Mouse (Mus musculus) neural tube, embryonic 15.5 days (tissue): Measurements from ENCODE around the gene Klb. TPM values are rescaled to one million over a fixed set of nuclear protein-coding genes. Genes with fewer than 3 reads are reported as not detected.

Source experiments
- ATAC-seq: fragments of 200-750 bp; cut with Nextera tagmentation; 2 replicates; pipeline ENCODE4 v1.8.0; 2017; ENCODE audit warnings: mild to moderate bottlenecking, moderate TSS enrichment, moderate library complexity; ENCODE audit not compliant: low FRiP score
- H3K27ac ChIP-seq: fragments of 300-500 bp; sonication (generic); replicated peaks from 2 replicates; pipeline ENCODE4 v1.5.1; 2015; ENCODE audit warnings: mild to moderate bottlenecking, inconsistent platforms
- H3K27me3 ChIP-seq: fragments of 300-500 bp; sonication (generic); replicated peaks from 2 replicates; pipeline ENCODE4 v1.6.1; 2015; ENCODE audit warnings: inconsistent platforms
- H3K36me3 ChIP-seq: fragments of 300-500 bp; sonication (generic); 2 replicates; pipeline ENCODE4 v1.6.1; 2015; ENCODE audit warnings: inconsistent platforms
- H3K4me1 ChIP-seq: fragments of 300-500 bp; sonication (generic); 2 replicates; pipeline ENCODE4 v1.6.1; 2015; ENCODE audit warnings: inconsistent platforms
- H3K4me2 ChIP-seq: fragments of 300-500 bp; sonication (generic); 2 replicates; pipeline ENCODE4 v1.6.1; 2015; ENCODE audit warnings: inconsistent platforms, mild to moderate bottlenecking, moderate library complexity
- H3K4me3 ChIP-seq: fragments of 300-500 bp; sonication (generic); replicated peaks from 2 replicates; pipeline ENCODE4 v1.5.1; 2015; ENCODE audit warnings: mild to moderate bottlenecking, inconsistent platforms
- H3K9ac ChIP-seq: fragments of 300-500 bp; sonication (generic); replicated peaks from 2 replicates; pipeline ENCODE4 v1.6.1; 2015; ENCODE audit warnings: mild to moderate bottlenecking, inconsistent platforms
- H3K9me3 ChIP-seq: fragments of 300-500 bp; sonication (generic); replicated peaks from 2 replicates; pipeline ENCODE4 v1.6.1; 2016; ENCODE audit warnings: inconsistent platforms
- WGBS: fragments of 180-500 bp; shearing (Covaris S2); methylation state at CpG from one replicate; pipeline ENCODE4 v1.1.7; 2015; ENCODE audit warnings: mixed read lengths; 5-methylcytosine and 5-hydroxymethylcytosine counted together
- polyA plus RNA-seq: library from polyadenylated mRNA; unstranded; fragments of >200 nt; fragmentation: Nextera tagmentation; extraction: Ambion mirVana; gene quantifications from 2 replicates; pipeline ENCODE4 v1.2.1, GENCODE M21; 2015

The Klb gene
- polyA plus RNA-seq, 1 experiment from 2014 or later: 0.15 TPM

- no peaks in the 10 kb centered on the region for H3K27me3 ChIP-seq
- peaks cover 18% of the 10 kb centered on the region for H3K4me1 ChIP-seq
- H3K27ac ChIP-seq: peak overlapping the region; percentile 74; the same call in 1 of the 2 replicates
- H3K4me2 ChIP-seq: peak overlapping the region; percentile 76
- ATAC-seq: no peak
- peak overlapping the region; percentile 97 for H3K4me3 ChIP-seq
- peak overlapping the region; percentile 70 for H3K9ac ChIP-seq
- 13% methylated on average over 8 of the region's 8 CpGs for WGBS
- H3K9me3 ChIP-seq: no peaks in the 10 kb centered on the region
- H3K36me3 ChIP-seq: no peaks in the 10 kb centered on the region
These were observed 13.3 kb upstream of the Klb start for GRCm38 (mm10) chr5:65334788-65335187.

- H3K27ac ChIP-seq: peak within 1 kb of the TSS; percentile 74
- H3K4me3 ChIP-seq: peak within 1 kb of the TSS; percentile 97
- H3K27me3 ChIP-seq: no peaks in the 10 kb centered on the region
- H3K4me1 ChIP-seq: peaks cover 18% of the 10 kb centered on the region
- peak within 1 kb of the TSS; percentile 70 for H3K9ac ChIP-seq
- H3K9me3 ChIP-seq: no peaks in the 10 kb centered on the region
- no peaks in the 10 kb centered on the region for H3K36me3 ChIP-seq
- WGBS: 1% methylated on average over 64 of the region's 65 CpGs
- peak; percentile 97 for ATAC-seq
- peak within 1 kb of the TSS; percentile 76 for H3K4me2 ChIP-seq
These were observed 12.6 kb upstream of the Klb start, which contains the start of gene Rfc1 for GRCm38 (mm10) chr5:65335298-65336074. TSS of gene Rfc1 (minus strand) at chr5:65335670.

GRCm38 (mm10) chr5:65336075-65336355 is 12.1 kb upstream of the Klb start:
- H3K9me3 ChIP-seq: no peaks in the 10 kb centered on the region
- H3K36me3 ChIP-seq: no peaks in the 10 kb centered on the region
- no peaks in the 10 kb centered on the region for H3K27me3 ChIP-seq
- H3K27ac ChIP-seq: no peak overlapping the region
- peak overlapping the region; percentile 97 for H3K4me3 ChIP-seq
- peak overlapping the region; percentile 76 for H3K4me2 ChIP-seq
- WGBS: 29% methylated on average over 4 of the region's 4 CpGs
- no peak overlapping the region for H3K9ac ChIP-seq
- peak; percentile 13; the same call in 1 of the 2 replicates for ATAC-seq
- H3K4me1 ChIP-seq: peaks cover 18% of the 10 kb centered on the region

- H3K9me3 ChIP-seq: no peaks in the 10 kb centered on the region
- peaks cover 18% of the 10 kb centered on the region for H3K4me1 ChIP-seq
- no peak for ATAC-seq
- no peaks in the 10 kb centered on the region for H3K36me3 ChIP-seq
- no peak overlapping the region for H3K4me3 ChIP-seq
- H3K4me2 ChIP-seq: no peak overlapping the region
- H3K9ac ChIP-seq: no peak overlapping the region
- H3K27ac ChIP-seq: no peak overlapping the region
- WGBS: 86% methylated on average over 6 of the region's 6 CpGs
- no peaks in the 10 kb centered on the region for H3K27me3 ChIP-seq
These were observed 9.7 kb upstream of the Klb start for GRCm38 (mm10) chr5:65338394-65338793.

GRCm38 (mm10) chr5:65340167-65340566 is 7.9 kb upstream of the Klb start:
- no peaks in the 10 kb centered on the region for H3K27me3 ChIP-seq
- ATAC-seq: no peak
- WGBS: 55% methylated on average over 4 of the region's 4 CpGs
- H3K4me2 ChIP-seq: no peak overlapping the region
- H3K9ac ChIP-seq: no peak overlapping the region
- peaks cover 4% of the 10 kb centered on the region; the same call in 1 of the 2 replicates for H3K4me1 ChIP-seq
- H3K9me3 ChIP-seq: no peaks in the 10 kb centered on the region
- no peak overlapping the region for H3K4me3 ChIP-seq
- H3K36me3 ChIP-seq: no peaks in the 10 kb centered on the region
- no peak overlapping the region for H3K27ac ChIP-seq

GRCm38 (mm10) chr5:65350508-65350907 is 2.4 kb downstream of the Klb start:
- Histone ChIP-seq H3K36me3 (no peaks in the 10 kb centered on the region), H3K9ac (no peak overlapping the region), H3K4me1 (peaks cover 9% of the 10 kb centered on the region), H3K4me2 (no peak overlapping the region), H3K4me3 (no peak overlapping the region), H3K27ac (no peak overlapping the region), H3K9me3 (no peaks in the 10 kb centered on the region), H3K27me3 (no peaks in the 10 kb centered on the region)
- no peak for ATAC-seq
- WGBS: 70% methylated on average over 10 of the region's 10 CpGs

- Histone ChIP-seq H3K36me3 (no peaks in the 10 kb centered on the region), H3K4me1 (no peaks in the 10 kb centered on the region), H3K9ac (no peak overlapping the region), H3K4me3 (no peak overlapping the region), H3K27me3 (no peaks in the 10 kb centered on the region), H3K27ac (no peak overlapping the region), H3K9me3 (no peaks in the 10 kb centered on the region), H3K4me2 (no peak overlapping the region)
- WGBS: 87% methylated on average over 3 of the region's 3 CpGs
- ATAC-seq: no peak
These were observed 6.0 kb downstream of the Klb start for GRCm38 (mm10) chr5:65354097-65354496.

- ATAC-seq: no peak
- 74% methylated on average over 5 of the region's 5 CpGs for WGBS
- no peak overlapping the region for H3K27ac ChIP-seq
These were observed 6.9 kb downstream of the Klb start for GRCm38 (mm10) chr5:65354985-65355384.

GRCm38 (mm10) chr5:65356851-65357250 is 8.7 kb downstream of the Klb start:
- Histone ChIP-seq H3K4me2 (no peak overlapping the region), H3K4me3 (no peak overlapping the region), H3K36me3 (no peaks in the 10 kb centered on the region), H3K9ac (no peak overlapping the region), H3K9me3 (no peaks in the 10 kb centered on the region), H3K4me1 (no peaks in the 10 kb centered on the region), H3K27ac (no peak overlapping the region), H3K27me3 (no peaks in the 10 kb centered on the region)
- WGBS: 86% methylated on average over 6 of the region's 6 CpGs
- ATAC-seq: no peak

More at GRCm38 (mm10) chr5:65354985-65355384, 6.9 kb downstream of the Klb start:
- Histone ChIP-seq H3K9me3 (no peaks in the 10 kb centered on the region), H3K27me3 (no peaks in the 10 kb centered on the region), H3K9ac (no peak overlapping the region), H3K36me3 (no peaks in the 10 kb centered on the region), H3K4me1 (no peaks in the 10 kb centered on the region), H3K4me3 (no peak overlapping the region), H3K4me2 (no peak overlapping the region)

- 92% methylated on average over 3 of the region's 3 CpGs for WGBS
- no peak overlapping the region for H3K27ac ChIP-seq
These were observed 9.7 kb downstream of the Klb start for GRCm38 (mm10) chr5:65357771-65358170.

GRCm38 (mm10) chr5:65367837-65368236 is 19.7 kb downstream of the Klb start:
- no peak overlapping the region for H3K4me3 ChIP-seq
- H3K4me2 ChIP-seq: no peak overlapping the region
- 90% methylated on average over 11 of the region's 11 CpGs for WGBS
- no peak for ATAC-seq
- H3K27me3 ChIP-seq: no peaks in the 10 kb centered on the region
- no peak overlapping the region for H3K27ac ChIP-seq
- H3K36me3 ChIP-seq: no peaks in the 10 kb centered on the region
- no peaks in the 10 kb centered on the region for H3K9me3 ChIP-seq
- H3K9ac ChIP-seq: no peak overlapping the region
- no peaks in the 10 kb centered on the region for H3K4me1 ChIP-seq

More at GRCm38 (mm10) chr5:65357771-65358170, 9.7 kb downstream of the Klb start:
- Histone ChIP-seq H3K27me3 (no peaks in the 10 kb centered on the region), H3K9ac (no peak overlapping the region), H3K4me3 (no peak overlapping the region), H3K36me3 (no peaks in the 10 kb centered on the region), H3K9me3 (no peaks in the 10 kb centered on the region), H3K4me1 (no peaks in the 10 kb centered on the region), H3K4me2 (no peak overlapping the region)
- no peak for ATAC-seq

GRCm38 (mm10) chr5:65371551-65371950 is 23.4 kb downstream of the Klb start:
- WGBS: 95% methylated on average over 7 of the region's 7 CpGs
- no peak overlapping the region for H3K27ac ChIP-seq

More at GRCm38 (mm10) chr5:65371551-65371950, 23.4 kb downstream of the Klb start:
- Histone ChIP-seq H3K27me3 (no peaks in the 10 kb centered on the region), H3K4me1 (no peaks in the 10 kb centered on the region), H3K4me3 (no peak overlapping the region), H3K4me2 (no peak overlapping the region), H3K9ac (no peak overlapping the region), H3K9me3 (no peaks in the 10 kb centered on the region), H3K36me3 (no peaks in the 10 kb centered on the region)
- ATAC-seq: no peak
